In the genomic region with DNA sequence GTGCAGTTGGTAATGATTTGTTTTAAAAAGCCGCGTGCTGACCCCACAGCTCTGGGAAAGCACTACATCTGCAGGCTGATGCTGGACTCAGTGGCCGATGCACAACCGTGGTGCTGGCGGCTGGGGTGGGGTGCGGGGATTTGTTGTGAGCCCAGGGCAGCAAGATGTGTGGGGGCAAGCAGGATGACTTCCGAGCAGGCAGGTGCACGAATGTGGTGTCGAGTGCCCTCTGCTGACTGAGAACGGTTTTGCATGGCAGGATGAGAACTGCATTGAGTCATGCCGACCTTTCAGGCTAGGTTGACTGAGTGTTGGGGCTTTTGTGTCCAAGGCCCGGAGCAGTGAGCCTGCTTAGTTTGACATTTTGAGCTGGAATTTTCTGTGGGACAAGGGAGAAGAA, we compare ENCODE assay signal across 7 mouse cellular contexts. TPM values are rescaled to one million over a fixed set of nuclear protein-coding genes. Genes with fewer than 3 reads are reported as not detected.
A peak's percentile ranks its signal among the peaks of the same experiment; 100 is the strongest.
DNase-seq lines count a peak whose midpoint lies in the region; ATAC-seq and TF ChIP-seq lines count a peak whose summit lies in the region.

No protein-coding gene starts in this region.

- H3K4me2 ChIP-seq in intestine, postnatal 0 days (replicated peaks; ENCODE audit: low read depth), result no peak overlapping the region
- H3K4me2 ChIP-seq in midbrain, embryonic 12.5 days (replicated peaks), result peak overlapping the region; percentile 47

- intact Hi-C loops in gastrocnemius, postnatal 36 days (cut with DNase I), result loop anchor here (5.0 kb wide), 1 partner anchor 263 kb away; no protein-coding TSS in a partner anchor
- intact Hi-C loops in left cerebral cortex, postnatal 25 days (cut with DNase I), result loop anchor here (2.0 to 10.0 kb wide), 4 partner anchors 203 to 1605 kb away; no protein-coding TSS in a partner anchor

- H3K4me3 ChIP-seq in intestine, postnatal 0 days (ENCODE audit: low read depth, low read length), result no peak overlapping the region
- H3K4me3 ChIP-seq in midbrain, embryonic 12.5 days, result no peak overlapping the region

- H3K9me3 ChIP-seq in intestine, postnatal 0 days (ENCODE audit: control insufficient read depth), result no peaks in the 10 kb centered on the region
- H3K9me3 ChIP-seq in midbrain, embryonic 12.5 days, result no peaks in the 10 kb centered on the region

- 0 out of 2 replicates have a peak, but pooled peaks have one; percentile 28 for ATAC-seq in intestine, postnatal 0 days
- peak; percentile 44 for ATAC-seq in midbrain, embryonic 12.5 days (ENCODE audit: low FRiP score, low read depth)

- no peaks in the 10 kb centered on the region for H3K36me3 ChIP-seq in intestine, postnatal 0 days (ENCODE audit: control insufficient read depth, insufficient read depth)
- no peaks in the 10 kb centered on the region for H3K36me3 ChIP-seq in midbrain, embryonic 12.5 days

- peak; percentile 69 to 93 for DNase-seq in adrenal gland, adult (ENCODE audit: inconsistent age in 2 of 2, low spot score in 1 of 2)
- peak; percentile 95 for DNase-seq in embryo, embryonic 10 days (ENCODE audit: low spot score)
- DNase-seq in gastrocnemius, postnatal 36 days, result peak; percentile 39 to 49
- peak; percentile 86 to 90 for DNase-seq in left cerebral cortex, postnatal 25 days (ENCODE audit: low spot score in 2 of 2)
- DNase-seq in spleen, adult 18-20 months, result peak; percentile 12 to 66

- H3K9ac ChIP-seq in intestine, postnatal 0 days (ENCODE audit: low read depth, low read length), result no peak overlapping the region
- H3K9ac ChIP-seq in midbrain, embryonic 12.5 days (replicated peaks), result no peak overlapping the region

- WGBS in intestine, postnatal 0 days, result 13% methylated on average over 12 of the region's 12 CpGs
- WGBS in midbrain, embryonic 12.5 days, result 9% methylated on average over 12 of the region's 12 CpGs

- 0 out of 2 replicates have a peak, but pooled peaks cover 17% of the 10 kb centered on the region for H3K27me3 ChIP-seq in intestine, postnatal 0 days (replicated peaks; ENCODE audit: control insufficient read depth, insufficient read depth, low read length)
- peaks cover 42% of the 10 kb centered on the region for H3K27me3 ChIP-seq in midbrain, embryonic 12.5 days

- peak; percentile 86 for TF ChIP-seq CTCF in intestine, postnatal 0 days (IDR thresholded peaks at IDR 0.05; ENCODE audit: low read depth)

- no peaks in the 10 kb centered on the region for H3K4me1 ChIP-seq in intestine, postnatal 0 days (replicated peaks; ENCODE audit: control insufficient read depth, insufficient read depth, low read length)
- H3K4me1 ChIP-seq in midbrain, embryonic 12.5 days, result peaks cover 10% of the 10 kb centered on the region; the same call in 1 of the 2 replicates

- H3K27ac ChIP-seq in intestine, postnatal 0 days (ENCODE audit: low read depth, low read length), result no peak overlapping the region
- H3K27ac ChIP-seq in midbrain, embryonic 12.5 days (replicated peaks), result no peak overlapping the region

RNA-seq across cellular contexts. Expression of gene Dmrta2, which starts 42.4 kb away (rescaled TPM):
- not detected for total RNA-seq in gastrocnemius, postnatal 36 days (2021)
- polyA plus RNA-seq in intestine, postnatal 0 days (2015; fragmentation: Nextera tagmentation; extraction: Ambion mirVana), result not detected in 2 replicates
- total RNA-seq in left cerebral cortex, postnatal 25 days (2021), result 1 to 10 TPM; 2.3 to 2.8 TPM
- polyA plus RNA-seq in midbrain, embryonic 12.5 days (2016; fragmentation: Nextera tagmentation; extraction: Ambion mirVana), result 3.2 TPM in 2 replicates

Comparison
In these comparisons a context has a peak if more than half of its experiments do, and no peak if none do; other contexts are left out.
1. DNase-seq: peak in every context shown above with its lines; median percentile 95 in embryo, embryonic 10 days; 88 in left cerebral cortex, postnatal 25 days; 81 in adrenal gland, adult; 44 in gastrocnemius, postnatal 36 days; 39 in spleen, adult 18-20 months.